Comparison of ENCODE assay signal across 9 mouse cellular contexts in the genomic region with DNA sequence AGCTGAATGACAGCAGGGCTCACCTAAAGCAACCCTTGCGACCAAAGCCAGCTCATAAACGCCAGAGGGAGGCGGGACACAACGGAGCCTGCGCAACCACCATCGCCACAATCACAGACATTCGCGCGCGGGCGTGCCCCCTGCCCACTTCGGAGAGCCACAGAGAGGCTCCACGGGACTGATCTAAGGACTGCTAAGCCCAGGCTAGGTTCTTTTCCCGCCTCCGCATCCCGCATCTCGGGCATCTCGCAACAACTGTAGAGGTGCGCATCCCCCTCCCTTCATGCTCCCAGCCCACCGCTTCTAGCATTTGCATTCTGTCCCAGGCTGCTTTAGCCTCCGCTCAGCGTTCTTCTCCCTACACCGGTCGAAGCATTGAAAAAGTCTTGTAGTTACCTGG. TPM values are rescaled to one million over a fixed set of nuclear protein-coding genes. Genes with fewer than 3 reads are reported as not detected.
DNase-seq lines count a peak whose midpoint lies in the region; ATAC-seq and TF ChIP-seq lines count a peak whose summit lies in the region.
"Had no signal": no experiment of that assay in that cellular context is flagged by ENCODE, and none has a peak within 500 bp of the region (broad histone marks: within the 10 kb centered on the region; RNA-seq: fewer than 3 reads in every experiment).

A gene (plus strand): TSS at position 148 of the 400 bp plus-strand sequence.

- H3K27me3 ChIP-seq in heart, embryonic 11.5 days (ENCODE audit: control insufficient read depth, insufficient read depth, low read length) = no peaks in the 10 kb centered on the region
- no peaks in the 10 kb centered on the region for H3K27me3 ChIP-seq in ES-Bruce4 (ENCODE audit: control insufficient read depth, insufficient read depth, low read length, poor library complexity, severe bottlenecking)
- no peaks in the 10 kb centered on the region; the same call in 1 of the 2 replicates for H3K27me3 ChIP-seq in embryonic facial prominence, embryonic 13.5 days
- no peaks in the 10 kb centered on the region for H3K27me3 ChIP-seq in intestine, embryonic 14.5 days (replicated peaks; ENCODE audit: control insufficient read depth, insufficient read depth, low read length)
- no peaks in the 10 kb centered on the region for H3K27me3 ChIP-seq in neural tube, embryonic 12.5 days (replicated peaks)

- H3K4me2 ChIP-seq in heart, embryonic 11.5 days = peak within 1 kb of the TSS; percentile 72
- peak within 1 kb of the TSS; percentile 67 for H3K4me2 ChIP-seq in embryonic facial prominence, embryonic 13.5 days
- H3K4me2 ChIP-seq in intestine, embryonic 14.5 days (ENCODE audit: low read length) = peak within 1 kb of the TSS; percentile 61
- H3K4me2 ChIP-seq in neural tube, embryonic 12.5 days (replicated peaks) = peak within 1 kb of the TSS; percentile 63

- no peaks in the 10 kb centered on the region for H3K36me3 ChIP-seq in heart, embryonic 11.5 days (ENCODE audit: control insufficient read depth, insufficient read depth, low read length)
- H3K36me3 ChIP-seq in ES-Bruce4 (ENCODE audit: control insufficient read depth, insufficient read depth, low read length, poor library complexity, severe bottlenecking) = no peaks in the 10 kb centered on the region
- H3K36me3 ChIP-seq in embryonic facial prominence, embryonic 13.5 days = peaks cover 9% of the 10 kb centered on the region
- H3K36me3 ChIP-seq in intestine, embryonic 14.5 days (ENCODE audit: control insufficient read depth, insufficient read depth, low read length) = peaks cover 10% of the 10 kb centered on the region; the same call in 1 of the 2 replicates
- peaks cover 11% of the 10 kb centered on the region for H3K36me3 ChIP-seq in neural tube, embryonic 12.5 days

- peak within 1 kb of the TSS; percentile 67 for H3K9ac ChIP-seq in heart, embryonic 11.5 days (ENCODE audit: low read depth, low read length)
- peak within 1 kb of the TSS; percentile 8; the same call in 1 of the 2 replicates for H3K9ac ChIP-seq in ES-Bruce4 (ENCODE audit: low read depth, poor library complexity, severe bottlenecking)
- peak within 1 kb of the TSS; percentile 65 for H3K9ac ChIP-seq in embryonic facial prominence, embryonic 13.5 days
- no peak within 1 kb of the TSS; the same call in 1 of the 2 replicates for H3K9ac ChIP-seq in intestine, embryonic 14.5 days (ENCODE audit: low read length)
- peak within 1 kb of the TSS; percentile 44 for H3K9ac ChIP-seq in neural tube, embryonic 12.5 days

- no peak for TF ChIP-seq POLR2A in ES-Bruce4 (IDR thresholded peaks at IDR 0.05; ENCODE audit: insufficient read depth, low read length)

- no peak within 1 kb of the TSS for H3K27ac ChIP-seq in heart, embryonic 11.5 days (ENCODE audit: low read depth, low read length)
- no peak within 1 kb of the TSS for H3K27ac ChIP-seq in ES-Bruce4 (ENCODE audit: insufficient read depth, low read length)
- H3K27ac ChIP-seq in embryonic facial prominence, embryonic 13.5 days = no peak within 1 kb of the TSS
- no peak within 1 kb of the TSS for H3K27ac ChIP-seq in intestine, embryonic 14.5 days (ENCODE audit: low read depth)
- H3K27ac ChIP-seq in neural tube, embryonic 12.5 days = no peak within 1 kb of the TSS
- H3K27ac ChIP-seq: heart, adult 2 months had no signal

- no peak for TF ChIP-seq CTCF in ES-Bruce4 (IDR thresholded peaks at IDR 0.05; ENCODE audit: low read depth, low read length)

- TF ChIP-seq EP300 in ES-Bruce4 (IDR thresholded peaks at IDR 0.05; ENCODE audit: insufficient read depth, low read depth, low read length) = no peak

- no peak for DNase-seq in heart, adult 18-20 months
- DNase-seq in intestine, embryonic 14.5 days (ENCODE audit: low spot score) = no peak
- no peak for DNase-seq in spleen, postnatal 14 days (ENCODE audit: low spot score in 2 of 2)
- DNase-seq in spleen, adult 18-20 months = no peak

- ATAC-seq in heart, embryonic 11.5 days (replicated peaks; ENCODE audit: insufficient number of reproducible peaks, low FRiP score, low TSS enrichment) = no peak
- ATAC-seq in embryonic facial prominence, embryonic 13.5 days (ENCODE audit: insufficient number of reproducible peaks, insufficient read depth, low FRiP score, low TSS enrichment, low read depth) = no peak
- no peak for ATAC-seq in intestine, embryonic 14.5 days (replicated peaks; ENCODE audit: low FRiP score, low TSS enrichment, low read depth)
- peak; percentile 37; the same call in 1 of the 2 replicates for ATAC-seq in neural tube, embryonic 12.5 days (ENCODE audit: low FRiP score, low read depth)

- no peaks in the 10 kb centered on the region for H3K9me3 ChIP-seq in heart, embryonic 11.5 days (replicated peaks; ENCODE audit: control insufficient read depth, low read length)
- H3K9me3 ChIP-seq in ES-Bruce4 (replicated peaks; ENCODE audit: control insufficient read depth, insufficient read depth, low read length, poor library complexity, severe bottlenecking) = no peaks in the 10 kb centered on the region
- no peaks in the 10 kb centered on the region for H3K9me3 ChIP-seq in embryonic facial prominence, embryonic 13.5 days
- H3K9me3 ChIP-seq in intestine, embryonic 14.5 days (ENCODE audit: control insufficient read depth, low read length) = no peaks in the 10 kb centered on the region
- H3K9me3 ChIP-seq in neural tube, embryonic 12.5 days = no peaks in the 10 kb centered on the region

- peak within 1 kb of the TSS; percentile 50 for H3K4me3 ChIP-seq in heart, embryonic 11.5 days (ENCODE audit: low read depth, low read length)
- peak within 1 kb of the TSS; percentile 72 for H3K4me3 ChIP-seq in ES-Bruce4 (ENCODE audit: low read depth, low read length)
- H3K4me3 ChIP-seq in embryonic facial prominence, embryonic 13.5 days = peak within 1 kb of the TSS; percentile 44
- H3K4me3 ChIP-seq in intestine, embryonic 14.5 days (ENCODE audit: low read depth, low read length) = peak within 1 kb of the TSS; percentile 29
- peak within 1 kb of the TSS; percentile 31 for H3K4me3 ChIP-seq in neural tube, embryonic 12.5 days
- H3K4me3 ChIP-seq: heart, adult 2 months had no signal

- WGBS in heart, embryonic 11.5 days (ENCODE audit: insufficient replicate concordance) = 6% methylated on average over 24 of the region's 24 CpGs
- 6% methylated on average over 24 of the region's 24 CpGs for WGBS in embryonic facial prominence, embryonic 13.5 days
- WGBS in intestine, embryonic 14.5 days = 6% methylated on average over 24 of the region's 24 CpGs
- WGBS in neural tube, embryonic 12.5 days = 6% methylated on average over 24 of the region's 24 CpGs

- no peaks in the 10 kb centered on the region for H3K4me1 ChIP-seq in heart, embryonic 11.5 days (ENCODE audit: control insufficient read depth, insufficient read depth, low read length)
- H3K4me1 ChIP-seq in ES-Bruce4 (ENCODE audit: control insufficient read depth, insufficient read depth, low read length) = no peaks in the 10 kb centered on the region
- H3K4me1 ChIP-seq in embryonic facial prominence, embryonic 13.5 days = peaks cover 5% of the 10 kb centered on the region
- H3K4me1 ChIP-seq in intestine, embryonic 14.5 days (replicated peaks; ENCODE audit: control insufficient read depth, insufficient read depth, low read length) = no peaks in the 10 kb centered on the region
- peaks cover 4% of the 10 kb centered on the region for H3K4me1 ChIP-seq in neural tube, embryonic 12.5 days

RNA-seq across cellular contexts. Expression of the gene that starts here (rescaled TPM):
- 0.28 and 0.33 TPM in 2 replicates for polyA plus RNA-seq in heart, embryonic 11.5 days (2014; fragmentation: Nextera tagmentation; extraction: Ambion mirVana)
- total RNA-seq in heart, adult 18-20 months (2021) = not detected
- polyA plus RNA-seq in ES-Bruce4 (2011; ENCODE audit: insufficient read depth, insufficient read length, low read depth, missing spikeins) = not detected in 2 replicates
- 0.11 TPM in 1 of 2 replicates, not detected in the other for polyA plus RNA-seq in embryonic facial prominence, embryonic 13.5 days (2015; fragmentation: Nextera tagmentation; extraction: Ambion mirVana)
- polyA plus RNA-seq in intestine, embryonic 14.5 days (2014; fragmentation: Nextera tagmentation; extraction: Ambion mirVana) = not detected in 2 replicates
- polyA plus RNA-seq in neural tube, embryonic 12.5 days (2016; fragmentation: Nextera tagmentation; extraction: Ambion mirVana) = 0.09 and 0.19 TPM in 2 replicates

Comparison
In these comparisons a context has a peak if more than half of its experiments do, and no peak if none do; other contexts are left out.
1. Peak in ATAC-seq, H3K4me3 ChIP-seq, H3K9ac ChIP-seq and H3K4me2 ChIP-seq in neural tube, embryonic 12.5 days; RNA of the gene not detected or under 1 TPM.